ENCODE assay signal across 28 mouse cellular contexts in genomic region chr6:34295437-34295836, GRCm38 (mm10). TPM values are rescaled to one million over a fixed set of nuclear protein-coding genes. Genes with fewer than 3 reads are reported as not detected.
"Had no signal": no experiment of that assay in that cellular context is flagged by ENCODE, and none has a peak within 500 bp of the region (broad histone marks: within the 10 kb centered on the region; RNA-seq: fewer than 3 reads in every experiment).

No protein-coding gene starts in this region.

- H3K9me3 ChIP-seq: embryonic facial prominence, embryonic 10.5 days; embryonic facial prominence, embryonic 12.5 days; embryonic facial prominence, embryonic 13.5 days; embryonic facial prominence, embryonic 15.5 days; forebrain, embryonic 10.5 days; forebrain, embryonic 12.5 days; forebrain, embryonic 13.5 days; forebrain, embryonic 15.5 days had no signal

- H3K27me3 ChIP-seq: embryonic facial prominence, embryonic 12.5 days; embryonic facial prominence, embryonic 13.5 days; embryonic facial prominence, embryonic 15.5 days; forebrain, embryonic 12.5 days; forebrain, embryonic 13.5 days; forebrain, embryonic 15.5 days had no signal

- H3K4me3 ChIP-seq: embryonic facial prominence, embryonic 10.5 days; embryonic facial prominence, embryonic 12.5 days; embryonic facial prominence, embryonic 13.5 days; embryonic facial prominence, embryonic 15.5 days; erythroblast, embryonic 14.5 days; forebrain, embryonic 10.5 days; forebrain, embryonic 12.5 days; forebrain, embryonic 13.5 days; forebrain, embryonic 15.5 days; gastrocnemius, adult 2 months; heart, adult 2 months had no signal

- H3K9ac ChIP-seq: embryonic facial prominence, embryonic 12.5 days; embryonic facial prominence, embryonic 13.5 days; embryonic facial prominence, embryonic 15.5 days; forebrain, embryonic 12.5 days; forebrain, embryonic 13.5 days; forebrain, embryonic 15.5 days; forebrain, postnatal 0 days had no signal

- H3K27ac ChIP-seq: embryonic facial prominence, embryonic 10.5 days; embryonic facial prominence, embryonic 12.5 days; embryonic facial prominence, embryonic 13.5 days; embryonic facial prominence, embryonic 15.5 days; forebrain, embryonic 10.5 days; forebrain, embryonic 12.5 days; forebrain, embryonic 13.5 days; forebrain, embryonic 15.5 days; gastrocnemius, adult 2 months; heart, adult 2 months had no signal

- H3K4me1 ChIP-seq: embryonic facial prominence, embryonic 15.5 days; forebrain, embryonic 12.5 days; forebrain, embryonic 13.5 days; forebrain, embryonic 15.5 days had no signal

- H3K36me3 ChIP-seq: embryonic facial prominence, embryonic 10.5 days; embryonic facial prominence, embryonic 12.5 days; embryonic facial prominence, embryonic 13.5 days; embryonic facial prominence, embryonic 15.5 days; forebrain, embryonic 10.5 days; forebrain, embryonic 12.5 days; forebrain, embryonic 15.5 days had no signal

- H3K4me2 ChIP-seq: embryonic facial prominence, embryonic 12.5 days; embryonic facial prominence, embryonic 13.5 days; embryonic facial prominence, embryonic 15.5 days; forebrain, embryonic 12.5 days; forebrain, embryonic 13.5 days; forebrain, embryonic 15.5 days had no signal

- DNase-seq: cerebellum, adult 8-10 months; cerebellum, adult 9-10 months; cerebellum, adult 9-11 months; cerebellum, postnatal 10 days; cerebellum, postnatal 14 days; cerebellum, postnatal 25 days; cerebellum, postnatal 36 days; embryo, embryonic 11 days; forebrain, postnatal 0 days; gastrocnemius, adult 2 months; gastrocnemius, postnatal 10 days; gastrocnemius, postnatal 14 days; gastrocnemius, postnatal 25 days; gastrocnemius, postnatal 36 days; heart, adult 11 months; heart, adult 18-20 months; heart, adult 2 months had no signal

RNA-seq across cellular contexts. Expression of gene Akr1b8, which starts 58.5 kb away (rescaled TPM):
- total RNA-seq: common myeloid progenitor, adult 5-6 weeks; granulocyte monocyte progenitor cell, adult 5-6 weeks had no signal
- polyA plus RNA-seq: erythroblast, embryonic 14.5 days had no signal
